Mouse (Mus musculus): ENCODE measurements at regions not wholly inside any gene's neighbourhood (a gene's known extent, or its start where the extent isn't known, plus 50 kb on each side); places are given as distances from the start of the nearest gene placed in this dataset.

DNA sequence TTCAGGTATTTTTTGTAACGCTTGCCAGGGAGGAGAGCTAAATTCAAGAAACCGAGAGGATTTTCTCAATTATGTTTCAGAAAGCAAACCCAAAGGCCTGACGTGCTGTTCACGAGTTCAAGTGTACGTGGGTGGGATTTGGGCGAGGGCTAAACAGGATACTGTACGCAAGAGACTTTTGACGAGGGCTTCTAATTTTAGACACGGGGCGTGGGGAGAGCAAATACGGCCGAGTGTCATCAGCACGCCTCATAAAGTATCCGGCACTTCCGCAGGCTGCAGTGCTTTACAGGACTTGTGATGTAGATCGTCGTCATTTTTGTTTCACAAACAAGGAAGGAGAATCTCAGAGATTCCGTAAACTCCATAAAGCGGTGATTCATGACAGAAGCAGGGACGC, 307.4 kb downstream of the Spry2 start:
- WGBS: 40% methylated on average over 20 of the region's 20 CpGs
- peak; percentile 37 for DNase-seq (ENCODE audit: low read depth, low spot score)

DNA sequence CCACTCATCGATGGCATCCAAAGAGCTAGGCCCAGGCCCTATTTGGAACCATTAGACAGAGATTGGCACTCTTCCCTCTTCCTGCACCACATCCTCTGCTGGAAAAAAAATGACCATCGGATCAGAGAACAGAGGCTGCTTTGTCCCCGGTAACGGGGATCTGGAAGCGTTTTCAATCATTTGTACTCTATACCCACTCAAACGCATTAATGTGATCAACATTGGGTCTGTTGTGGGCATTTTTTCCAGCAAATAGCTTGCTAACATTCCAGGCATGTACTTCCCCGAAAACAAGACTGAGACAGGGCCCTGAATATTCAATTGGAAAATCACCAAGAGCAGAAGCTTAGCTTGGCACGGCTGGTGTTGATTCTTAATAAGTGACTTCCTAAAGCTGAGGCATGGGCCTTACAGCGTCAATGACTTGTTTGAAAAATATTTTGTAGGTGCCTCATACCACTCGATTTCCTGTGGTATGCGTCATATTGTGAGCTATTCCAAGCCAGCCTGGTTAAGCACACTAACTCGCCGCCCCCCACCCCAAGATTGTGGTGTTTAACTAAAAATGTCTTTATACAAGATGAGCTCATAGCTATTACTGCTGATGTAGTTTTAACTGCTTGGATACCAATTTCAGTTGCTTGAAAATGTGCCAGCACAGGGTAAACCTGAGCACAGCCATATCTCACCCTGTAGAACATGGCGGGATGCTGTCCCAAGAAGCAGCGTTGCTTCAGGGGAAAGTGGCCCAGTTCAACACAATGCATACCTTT, 308.0 kb downstream of the Spry2 start:
- 82% methylated on average over 15 of the region's 15 CpGs for WGBS
- DNase-seq (ENCODE audit: low read depth, low spot score): no peak

DNA sequence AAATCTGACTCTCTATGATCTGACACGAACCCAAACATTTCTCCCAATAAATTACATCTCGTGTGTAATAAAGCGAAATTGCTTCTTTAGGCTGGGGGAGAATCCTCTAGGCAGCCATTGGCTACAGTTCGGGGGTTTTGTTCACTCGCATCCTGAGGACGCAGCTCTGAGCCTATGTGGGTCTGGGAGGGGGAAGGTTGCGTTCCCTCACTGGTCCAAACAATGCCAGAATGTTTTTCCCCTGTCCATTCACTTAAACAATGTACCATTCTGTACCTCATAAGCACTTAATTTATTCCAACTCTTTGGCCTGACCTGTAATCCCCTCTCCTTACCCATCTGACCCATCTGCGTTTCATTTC, 308.6 kb downstream of the Spry2 start:
- 96% methylated on average over 8 of the region's 8 CpGs for WGBS
- no peak for DNase-seq (ENCODE audit: low read depth, low spot score)

DNA sequence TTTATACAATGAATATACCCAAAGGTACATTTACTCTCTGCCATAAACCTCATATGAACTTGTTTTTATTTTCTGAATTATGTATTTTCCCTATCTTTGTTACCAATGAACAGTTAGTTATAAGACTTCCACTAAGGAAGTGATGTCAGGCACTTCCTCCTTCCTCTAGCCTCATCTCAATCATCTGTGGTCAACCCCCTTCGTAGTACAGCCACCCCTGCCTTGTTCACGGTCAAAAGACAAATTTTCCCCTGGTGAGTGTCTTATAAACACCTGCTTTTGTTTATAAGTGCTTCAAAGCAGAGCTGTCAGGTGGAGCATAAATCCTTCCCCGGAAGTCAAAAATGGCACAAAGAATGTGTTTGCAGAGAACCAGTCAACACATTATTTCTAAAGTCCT, 312.0 kb downstream of the Spry2 start:
- WGBS: 60% methylated on average over 3 of the region's 3 CpGs
- no peak for DNase-seq (ENCODE audit: low read depth, low spot score)

DNA sequence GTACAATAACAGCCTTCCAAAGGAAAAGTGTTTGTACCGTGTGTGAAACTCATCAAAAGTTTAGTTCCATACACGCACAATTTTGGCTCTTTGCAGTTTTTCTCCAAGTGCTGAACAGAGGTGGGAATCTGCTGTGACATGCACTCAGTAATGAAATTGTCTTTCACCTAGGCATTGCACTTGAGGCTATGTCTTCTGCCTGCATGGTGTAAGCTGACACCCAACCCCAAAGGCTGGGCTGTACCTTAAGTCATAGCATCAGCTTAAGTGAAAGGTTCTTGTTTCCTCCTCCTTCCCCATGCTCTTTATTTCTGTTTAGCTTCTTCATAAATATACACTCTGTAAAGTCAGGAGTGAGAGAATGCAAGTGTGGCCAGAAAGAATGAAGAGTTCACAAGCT, 313.1 kb downstream of the Spry2 start:
- no peak for DNase-seq (ENCODE audit: low read depth, low spot score)
- WGBS: 88% methylated on average over 2 of the region's 2 CpGs

DNA sequence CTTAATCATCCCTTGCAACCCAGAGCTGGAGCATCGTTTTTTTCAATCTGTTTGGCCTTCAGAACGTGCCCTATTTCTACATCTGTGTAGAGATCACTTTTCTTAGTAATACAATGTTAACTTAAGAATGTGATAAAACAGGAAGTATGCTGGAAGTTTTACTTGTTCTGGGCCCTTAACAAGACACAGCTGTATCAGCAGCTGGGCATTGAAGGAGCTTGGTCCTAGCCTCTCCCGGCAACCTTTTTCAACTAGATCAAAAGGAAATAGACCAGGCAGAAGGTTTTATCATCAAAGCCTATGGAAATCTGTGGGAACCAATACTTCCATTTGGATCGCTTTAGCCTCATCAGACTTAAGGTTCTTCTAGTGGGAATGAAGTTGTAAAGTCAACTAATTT, 317.9 kb downstream of the Ndfip2 start:
- WGBS: 75% methylated on average over 4 of the region's 4 CpGs

DNA sequence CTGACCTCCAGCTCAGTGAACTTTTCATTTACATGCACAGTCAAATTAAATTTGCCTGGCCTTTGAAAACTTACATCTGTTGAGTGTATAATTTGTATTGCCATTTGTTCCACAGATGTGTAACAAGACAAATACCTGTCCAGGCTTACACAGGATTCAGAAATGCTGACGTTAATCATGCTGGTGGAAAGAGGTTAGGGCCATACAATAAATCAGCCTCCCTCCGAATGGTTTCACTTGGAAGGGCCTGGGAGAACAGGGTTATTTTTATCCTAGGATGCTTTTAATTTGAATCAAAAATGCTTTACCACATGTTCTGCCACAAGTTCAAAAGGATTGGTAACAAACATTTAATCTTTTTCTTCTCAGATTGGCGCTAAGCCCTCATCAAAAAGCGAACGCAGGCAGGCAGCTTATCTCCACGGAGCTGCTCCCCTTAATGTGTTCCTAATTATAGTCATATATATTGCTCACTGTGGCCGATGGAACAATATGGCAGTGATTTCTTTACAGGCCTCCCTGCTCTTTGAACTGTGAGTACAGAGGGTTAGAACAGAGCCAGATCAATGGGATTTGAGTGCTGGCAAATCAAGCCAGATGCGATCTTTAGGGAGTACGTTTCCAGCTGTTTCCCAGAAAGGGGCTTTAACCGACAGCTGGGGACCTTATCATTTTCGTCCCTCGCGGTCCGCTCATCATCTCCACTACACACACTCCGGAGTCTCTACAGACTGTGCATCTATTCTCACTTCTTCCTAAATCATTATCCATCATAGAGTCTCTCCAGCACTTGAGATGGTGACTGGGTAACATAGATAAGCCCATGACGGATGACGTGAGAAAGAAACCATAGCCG, 313.9 kb downstream of the Ndfip2 start:
- 72% methylated on average over 18 of the region's 18 CpGs for WGBS
- no peak for DNase-seq (ENCODE audit: low read depth, low spot score)

More for the DNA sequence above, 317.9 kb downstream of the Ndfip2 start:
- no peak for DNase-seq (ENCODE audit: low read depth, low spot score)

DNA sequence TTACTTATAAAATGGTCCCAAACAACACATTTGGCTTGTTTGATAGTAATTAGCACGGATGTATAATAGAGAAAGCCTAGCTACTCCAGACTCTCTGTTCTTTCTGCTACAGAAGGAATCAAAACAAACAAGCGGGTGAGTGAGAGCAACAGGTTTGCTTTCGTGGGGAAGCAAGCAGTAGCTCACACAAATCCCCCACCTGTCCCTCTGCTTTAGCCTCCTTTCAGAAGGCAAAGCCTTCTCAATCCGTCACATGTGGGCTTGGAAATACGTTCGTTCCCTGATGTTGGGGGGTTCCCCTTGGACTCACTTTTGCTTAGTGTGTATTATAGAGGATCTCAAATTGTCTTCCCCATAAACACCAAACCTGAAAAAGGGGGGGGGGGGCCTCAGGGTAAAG, 311.8 kb downstream of the Ndfip2 start:
- WGBS: 89% methylated on average over 6 of the region's 6 CpGs

DNA sequence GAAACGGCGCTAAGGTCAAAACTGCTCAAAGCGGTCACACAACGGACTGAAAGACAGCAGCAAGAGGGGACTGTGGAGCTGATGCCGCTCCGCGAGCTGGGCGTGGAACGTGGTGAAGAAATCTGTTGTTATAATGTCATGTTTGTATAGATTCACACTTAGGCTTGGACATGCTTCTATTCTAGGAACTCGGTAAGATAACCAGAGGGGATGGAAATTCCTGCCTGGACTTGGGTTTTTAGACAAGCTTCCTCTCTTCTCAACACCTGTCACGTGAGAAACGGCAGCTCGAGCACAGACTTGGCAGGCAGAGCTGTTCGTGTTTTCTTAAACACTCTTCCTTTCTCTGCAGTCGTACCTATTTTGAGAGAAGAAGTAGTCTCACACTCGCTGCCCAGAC, 307.5 kb downstream of the Ndfip2 start:
- WGBS: 76% methylated on average over 16 of the region's 16 CpGs
- no peak for DNase-seq (ENCODE audit: low read depth, low spot score)

More for the DNA sequence above, 311.8 kb downstream of the Ndfip2 start:
- no peak for DNase-seq (ENCODE audit: low read depth, low spot score)

DNA sequence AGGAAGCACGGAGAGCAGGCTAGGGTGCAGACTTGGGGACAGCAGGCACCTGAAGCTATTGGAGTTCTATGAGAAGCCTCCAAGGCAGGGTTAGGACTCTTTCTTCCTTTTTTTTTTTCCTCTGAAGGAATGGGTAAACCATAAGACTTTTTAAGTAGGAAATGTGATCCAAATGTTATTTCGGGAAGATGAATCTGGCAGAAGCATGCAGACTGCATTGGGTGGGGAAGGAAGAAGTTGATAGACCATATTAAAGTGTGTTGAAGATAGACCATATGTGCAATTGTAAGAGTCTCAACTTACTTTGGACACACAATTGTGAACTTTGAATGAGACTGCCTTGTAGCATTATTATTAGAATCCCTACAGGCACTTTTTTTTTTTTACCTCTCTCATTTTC, 304.5 kb downstream of the Ndfip2 start:
- 90% methylated on average over 2 of the region's 2 CpGs for WGBS
- DNase-seq (ENCODE audit: low read depth, low spot score): no peak

DNA sequence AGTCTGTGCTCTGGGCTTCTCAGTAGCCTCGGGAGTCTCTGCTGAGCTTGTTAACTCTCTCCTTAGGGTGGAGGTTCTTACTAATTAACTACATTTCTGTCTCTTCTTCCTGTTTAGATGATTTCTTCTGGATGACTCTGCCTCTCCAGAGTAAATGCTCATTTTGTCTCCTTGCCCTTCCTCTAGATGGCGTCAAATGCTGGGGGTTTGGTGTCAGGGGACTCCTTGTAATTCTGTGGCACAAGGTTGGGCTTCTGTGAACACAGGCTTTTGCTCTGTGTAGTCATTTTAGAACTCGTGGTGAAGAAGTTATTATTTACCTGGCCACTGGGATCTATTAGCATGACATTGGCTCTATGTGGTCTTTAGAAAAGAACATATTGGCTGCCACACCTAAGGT, 298.4 kb downstream of the Ndfip2 start:
- WGBS: 43% methylated on average over 3 of the region's 3 CpGs
- DNase-seq (ENCODE audit: low read depth, low spot score): no peak

DNA sequence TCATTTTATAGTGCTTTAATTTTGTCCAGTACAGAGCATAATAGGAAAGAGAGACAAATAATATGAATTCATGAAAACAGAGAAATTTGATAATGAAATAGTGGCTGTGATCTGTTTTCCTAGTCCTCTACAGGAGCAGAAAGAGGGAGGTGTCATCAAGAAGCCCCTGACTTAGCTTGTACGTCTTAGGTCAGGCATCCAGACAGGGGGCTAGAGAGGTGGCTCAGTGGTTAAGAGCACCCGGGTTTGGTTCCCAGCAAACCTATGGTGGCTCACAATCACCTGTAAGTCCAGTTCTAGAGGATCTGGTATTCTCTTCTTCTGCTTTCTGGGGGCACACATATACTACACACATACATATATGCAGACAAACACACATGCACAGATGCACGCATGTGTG, 285.7 kb downstream of the Ndfip2 start:
- DNase-seq (ENCODE audit: low read depth, low spot score): no peak
- 95% methylated on average over 3 of the region's 3 CpGs for WGBS

DNA sequence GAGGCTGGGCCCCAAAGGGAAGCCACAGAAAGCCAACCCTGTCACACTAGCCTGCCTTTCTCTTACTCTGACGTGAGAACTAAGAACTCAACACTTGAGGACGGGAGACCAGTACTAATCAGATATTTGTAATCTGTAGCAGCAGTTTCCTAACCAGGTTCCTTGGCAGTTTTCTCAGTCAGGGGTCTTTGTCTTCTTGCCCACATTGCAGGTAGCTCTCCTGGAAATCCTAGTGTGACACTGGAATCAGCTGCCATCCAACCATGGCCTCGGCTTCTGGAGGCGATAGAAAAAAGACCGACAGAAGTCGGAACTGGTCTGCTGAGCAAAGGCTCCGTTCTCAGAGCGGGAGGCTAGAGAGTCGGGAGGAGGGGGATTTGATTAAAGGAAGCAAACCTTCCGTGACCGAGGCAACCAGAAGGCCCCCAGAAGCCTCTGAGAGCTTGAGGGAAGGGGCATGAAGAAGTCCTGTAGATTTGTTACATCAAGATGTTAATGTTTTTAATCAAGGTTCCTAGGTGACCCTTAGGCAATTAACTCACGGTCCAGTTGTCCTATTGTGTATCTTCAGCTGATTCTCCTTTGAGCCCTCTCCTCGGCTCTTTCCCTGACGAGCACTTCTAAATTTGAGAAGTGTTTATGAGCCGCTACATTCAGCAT, 284.2 kb downstream of the Ndfip2 start:
- no peak for DNase-seq (ENCODE audit: low read depth, low spot score)
- WGBS: 63% methylated on average over 15 of the region's 15 CpGs

DNA sequence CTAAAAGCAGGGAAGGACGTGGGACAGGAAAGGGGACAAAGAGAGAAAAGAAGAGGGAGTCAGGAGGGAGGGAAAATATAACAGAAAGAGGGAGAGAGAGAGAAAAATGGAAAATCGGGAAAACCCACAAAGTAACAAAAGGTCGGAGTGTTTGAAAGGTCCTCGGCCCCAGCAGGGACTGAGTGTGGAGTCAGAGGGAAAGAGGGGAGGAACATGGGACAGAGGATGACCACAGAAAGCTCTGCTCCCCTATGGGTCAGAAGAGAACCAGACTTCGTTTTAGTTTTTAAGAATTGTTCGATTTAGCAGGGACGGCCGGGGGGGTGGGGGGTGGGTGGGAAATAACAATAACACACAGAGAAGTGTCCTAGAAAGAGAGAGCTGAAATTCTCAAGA, 283.7 kb downstream of the Ndfip2 start:
- no peak for DNase-seq (ENCODE audit: low read depth, low spot score)
- 87% methylated on average over 8 of the region's 8 CpGs for WGBS

DNA sequence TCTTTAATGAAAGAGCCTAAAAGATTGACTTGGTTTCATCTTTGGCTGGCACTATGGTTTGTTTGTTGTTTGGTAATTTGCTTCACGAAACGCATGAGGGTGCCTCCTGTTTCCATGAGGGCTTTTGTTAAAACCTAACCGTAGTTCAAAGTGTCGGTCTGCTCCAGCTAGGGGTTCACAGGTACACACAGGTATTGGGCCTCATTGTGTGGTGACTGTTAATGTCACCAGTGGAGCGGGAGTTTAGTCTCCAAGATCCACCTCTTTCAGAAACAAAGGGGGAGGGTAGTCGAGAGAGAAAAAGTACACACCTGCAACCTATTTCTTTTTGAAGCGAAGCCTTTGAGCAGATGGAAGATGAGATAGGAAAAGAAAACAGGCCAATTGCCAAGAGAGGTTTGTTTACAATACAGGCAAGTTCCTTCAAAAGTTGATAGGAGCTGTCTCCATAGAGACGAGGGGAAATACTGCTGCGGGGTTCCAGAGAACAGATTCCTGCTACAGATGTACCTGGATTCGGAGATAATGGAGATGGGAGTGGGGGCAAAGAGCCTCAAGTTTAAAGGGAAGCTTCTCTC, 273.9 kb downstream of the Ndfip2 start:
- no peak for DNase-seq (ENCODE audit: low read depth, low spot score)
- 25% methylated on average over 10 of the region's 10 CpGs for WGBS

DNA sequence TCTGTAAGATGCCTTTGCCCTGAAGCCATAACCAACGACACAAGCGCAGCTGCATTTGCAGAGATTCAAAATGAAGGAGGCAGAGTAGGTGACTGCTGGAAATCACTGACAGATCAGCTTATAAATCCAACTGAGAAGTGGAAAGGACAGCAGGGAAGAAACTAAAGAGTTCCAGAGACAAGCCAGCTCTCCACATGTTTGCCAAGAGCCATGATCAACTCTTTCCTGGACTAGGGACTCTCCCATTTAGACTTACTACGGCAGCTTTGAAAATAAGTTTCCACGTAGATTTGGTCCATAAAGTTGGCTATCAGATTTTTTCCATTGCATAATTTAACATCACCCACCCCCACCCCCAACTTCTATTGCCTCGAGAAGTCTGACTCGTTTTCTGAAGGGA, 269.7 kb downstream of the Ndfip2 start:
- WGBS: 67% methylated on average over 6 of the region's 6 CpGs
- DNase-seq (ENCODE audit: low read depth, low spot score): no peak

DNA sequence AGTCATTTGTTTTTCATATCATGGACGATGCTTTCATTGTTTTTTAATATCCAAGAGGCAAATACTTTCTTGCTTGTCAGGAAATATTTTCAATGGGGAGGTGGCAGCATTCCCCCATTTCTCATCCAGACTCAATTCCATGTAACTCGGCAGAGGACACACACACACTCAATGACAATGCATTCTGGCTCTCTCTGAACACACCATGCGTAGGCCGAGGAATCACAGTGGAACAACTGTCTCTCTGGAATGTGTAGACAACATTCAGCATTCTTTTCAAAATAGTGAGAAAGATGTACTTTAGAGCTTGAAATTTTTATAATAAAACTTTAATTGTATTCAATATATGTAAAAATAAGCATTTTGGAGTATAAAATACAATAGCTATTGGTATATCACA, 265.5 kb downstream of the Ndfip2 start:
- 91% methylated on average over 4 of the region's 4 CpGs for WGBS
- no peak for DNase-seq (ENCODE audit: low read depth, low spot score)

DNA sequence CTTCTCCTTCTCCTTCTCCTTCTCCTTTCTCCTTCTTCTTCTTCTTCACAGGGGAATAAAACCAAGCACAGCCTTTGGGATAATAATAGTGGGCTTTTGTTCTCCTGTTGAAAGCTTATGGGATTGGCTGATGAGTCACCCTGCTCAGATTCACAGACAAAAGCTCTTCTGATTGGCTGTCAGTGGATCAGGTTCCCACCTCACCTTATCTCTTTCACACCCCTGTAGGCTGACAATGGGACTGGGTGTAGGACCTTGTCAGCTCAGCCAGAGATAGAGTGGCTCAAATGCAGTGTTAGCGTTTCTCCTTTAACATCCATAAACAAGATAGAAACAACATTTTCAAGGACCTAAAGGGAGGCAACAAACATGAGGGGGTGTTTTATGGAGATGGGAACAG, 263.9 kb downstream of the Ndfip2 start:
- no peak for DNase-seq (ENCODE audit: low read depth, low spot score)
- WGBS: 32% methylated on average over 1 of the region's 1 CpGs

DNA sequence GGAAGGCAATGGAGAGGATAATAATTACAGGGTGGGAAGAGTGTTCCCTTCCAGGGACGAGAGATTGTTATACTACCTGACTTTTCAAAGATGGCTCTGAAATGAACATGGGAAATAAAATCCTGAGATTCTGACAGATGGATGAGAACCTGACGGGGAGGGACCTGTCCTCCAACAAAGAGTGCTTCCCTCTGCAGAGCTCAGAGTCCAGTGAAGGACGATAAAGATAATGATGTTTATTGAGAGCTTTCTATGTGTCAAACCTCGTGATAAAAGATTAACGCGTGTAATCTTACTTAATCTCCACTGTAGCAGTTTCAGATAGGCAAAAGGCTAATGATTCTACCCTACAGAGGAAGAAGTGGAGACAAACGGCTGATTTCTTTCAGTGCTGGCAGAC, 260.3 kb downstream of the Ndfip2 start:
- DNase-seq (ENCODE audit: low read depth, low spot score): no peak
- WGBS: 28% methylated on average over 7 of the region's 7 CpGs

DNA sequence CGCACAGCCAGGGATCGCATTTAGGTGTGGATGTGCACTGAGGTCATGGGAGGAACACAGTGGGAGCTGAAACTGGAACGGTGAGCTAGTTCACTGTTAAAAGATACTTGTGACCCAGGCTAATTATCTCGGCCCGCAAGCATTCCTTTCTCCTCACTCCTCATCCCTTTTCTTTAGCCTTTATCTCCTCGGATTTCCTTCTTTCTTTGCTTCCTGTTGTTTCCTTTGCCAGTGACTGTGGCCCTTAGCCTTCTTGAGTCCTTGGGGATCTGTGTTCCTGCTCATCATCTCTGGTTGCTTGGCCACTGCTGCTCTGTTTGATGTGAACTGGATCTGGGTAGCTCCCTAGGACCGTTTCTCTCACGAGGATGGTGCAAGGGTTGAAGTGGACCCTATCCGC, 256.0 kb downstream of the Ndfip2 start:
- 83% methylated on average over 9 of the region's 9 CpGs for WGBS
- DNase-seq (ENCODE audit: low read depth, low spot score): no peak
